Mouse (Mus musculus) small intestine, adult 2 months (tissue): ENCODE measurements around the gene Plcb2.

Source experiments
- CTCF ChIP-seq: fragments of 200-500 bp; IDR thresholded peaks from 2 replicates; pipeline ENCODE4 v1.5.1; 2012; ENCODE audit warnings: low read depth, mild to moderate bottlenecking, control low read depth, inconsistent platforms, low read length, moderate library complexity, mixed read lengths; ENCODE audit not compliant: insufficient replicate concordance, insufficient read length; ENCODE audit errors: extremely low read depth
- POLR2A ChIP-seq: fragments of 200-500 bp; IDR thresholded peaks from 2 replicates; pipeline ENCODE4 v1.6.1; 2012; ENCODE audit warnings: low read depth, mild to moderate bottlenecking, control low read depth, inconsistent platforms, low read length, moderate library complexity

GRCm38 (mm10) chr2:118665616-118666015, 62.6 kb downstream of the Plcb2 start:
- TF ChIP-seq POLR2A = no peak
- TF ChIP-seq CTCF = no peak
